Mouse (Mus musculus): ENCODE data around the gene Aox2. TPM values are rescaled to one million over a fixed set of nuclear protein-coding genes. Genes with fewer than 3 reads are reported as not detected.
"Not testable (repeated sequence)": the region's sequence is repeated elsewhere in the genome, so short reads cannot be mapped to it uniquely, and the experiment has no call there.

Gene Aox2
- polyA plus RNA-seq, 1 experiment from 2014 or later = 0.10 TPM

DNA sequence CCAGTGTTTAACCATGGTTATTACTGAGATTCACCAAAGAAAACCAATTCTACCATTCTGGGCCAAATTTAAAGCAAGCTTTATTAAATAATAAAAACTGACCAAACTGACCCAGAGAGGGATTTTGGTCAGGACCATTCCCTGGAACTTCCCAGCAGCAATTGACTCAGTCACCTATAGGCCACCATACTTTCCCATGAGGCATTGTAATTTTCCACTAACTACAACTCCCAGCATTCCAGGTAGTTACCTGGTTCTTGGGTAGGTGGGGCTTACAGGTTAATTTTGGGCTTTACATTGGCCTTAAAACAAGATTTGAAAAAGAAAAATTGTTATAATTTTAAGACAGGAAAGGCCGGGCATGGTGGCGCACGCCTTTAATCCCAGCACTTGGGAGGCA is 87.7 kb downstream of the Aox2 start:
- H3K9me3 ChIP-seq (ENCODE audit: control insufficient read depth, low read depth, low read length) = no peaks in the 10 kb centered on the region
- H3K4me1 ChIP-seq (ENCODE audit: control insufficient read depth, insufficient read depth, low read length) = no peaks in the 10 kb centered on the region
- H3K9ac ChIP-seq (replicated peaks; ENCODE audit: low read depth, low read length) = no peak overlapping the region
- WGBS = 98% methylated on average over 3 of the region's 3 CpGs
- no peak overlapping the region for H3K4me2 ChIP-seq (replicated peaks; ENCODE audit: low read depth, low read length)
- H3K27ac ChIP-seq (ENCODE audit: low read length) = no peak overlapping the region
- H3K4me3 ChIP-seq (ENCODE audit: low read depth, low read length) = no peak overlapping the region
- H3K27me3 ChIP-seq (ENCODE audit: control insufficient read depth, insufficient read depth, low read length) = no peaks in the 10 kb centered on the region
- no peak for ATAC-seq (ENCODE audit: insufficient number of reproducible peaks, insufficient read depth, low FRiP score, low read depth)
- no peaks in the 10 kb centered on the region for H3K36me3 ChIP-seq (ENCODE audit: control insufficient read depth, insufficient read depth, low read length)

DNA sequence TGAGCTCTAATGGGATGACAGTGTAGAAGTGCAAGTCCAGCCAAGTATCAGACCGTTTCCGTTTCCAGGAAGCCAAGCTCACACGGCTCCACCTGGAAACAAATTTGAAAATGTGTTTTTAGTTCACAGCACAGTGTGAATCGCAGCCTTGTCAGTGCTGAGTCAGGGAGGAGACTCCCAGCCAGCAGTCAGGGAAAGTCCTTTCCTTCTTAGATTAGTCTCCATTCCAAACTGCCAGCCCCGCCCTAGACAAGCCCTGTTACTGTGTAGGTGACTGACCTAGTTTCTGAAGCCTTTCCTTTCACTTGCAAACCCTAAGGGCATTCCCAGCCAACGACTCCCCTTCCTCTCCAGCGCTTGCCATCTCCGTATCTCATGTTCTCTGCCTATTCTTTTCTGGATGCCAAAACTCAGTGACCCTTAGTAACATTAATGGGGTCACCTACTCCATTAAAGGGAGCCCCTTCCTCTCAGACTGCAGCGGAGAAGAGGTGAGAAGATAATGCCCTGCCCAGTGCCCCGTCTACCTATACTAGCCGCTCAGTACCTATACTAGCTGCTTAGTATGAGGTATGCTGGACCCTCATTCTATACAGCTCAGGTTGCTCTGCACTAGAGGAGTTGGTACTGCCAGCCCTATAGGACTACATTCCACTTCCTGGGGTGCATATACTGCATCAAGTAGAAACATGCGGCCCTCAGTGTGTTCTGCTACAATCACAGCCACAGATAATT is 88.8 kb downstream of the Aox2 start:
- Histone ChIP-seq H3K4me2 (replicated peaks; ENCODE audit: low read depth, low read length) (no peak overlapping the region), H3K27ac (ENCODE audit: low read length) (no peak overlapping the region), H3K9me3 (ENCODE audit: control insufficient read depth, low read depth, low read length) (no peaks in the 10 kb centered on the region), H3K4me3 (ENCODE audit: low read depth, low read length) (no peak overlapping the region), H3K36me3 (ENCODE audit: control insufficient read depth, insufficient read depth, low read length) (no peaks in the 10 kb centered on the region), H3K27me3 (ENCODE audit: control insufficient read depth, insufficient read depth, low read length) (no peaks in the 10 kb centered on the region), H3K9ac (replicated peaks; ENCODE audit: low read depth, low read length) (no peak overlapping the region), H3K4me1 (ENCODE audit: control insufficient read depth, insufficient read depth, low read length) (no peaks in the 10 kb centered on the region)
- WGBS = 84% methylated on average over 12 of the region's 12 CpGs
- ATAC-seq (ENCODE audit: insufficient number of reproducible peaks, insufficient read depth, low FRiP score, low read depth) = peak; percentile 71; the same call in 1 of the 2 replicates

DNA sequence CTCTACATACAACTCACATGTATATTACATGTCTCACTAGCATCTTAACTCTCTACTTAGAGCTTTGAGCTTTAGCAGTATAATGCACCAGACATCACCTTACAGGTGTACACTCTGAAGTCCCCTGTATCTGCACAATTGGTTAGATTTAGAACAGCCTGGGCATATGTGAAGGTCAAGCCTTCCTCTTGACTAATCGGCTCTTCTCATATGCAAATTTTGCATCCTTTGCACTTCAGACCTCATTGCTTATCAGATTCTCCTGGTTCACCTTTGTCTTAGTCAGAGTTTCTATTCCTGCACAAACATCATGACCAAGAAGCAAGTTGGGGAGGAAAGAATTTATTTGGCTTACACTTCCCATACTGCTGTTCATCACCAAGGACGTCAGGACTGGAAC is 91.6 kb downstream of the Aox2 start:
- H3K27me3 ChIP-seq (ENCODE audit: control insufficient read depth, insufficient read depth, low read length) = no peaks in the 10 kb centered on the region
- H3K9ac ChIP-seq (replicated peaks; ENCODE audit: low read depth, low read length) = no peak overlapping the region
- H3K9me3 ChIP-seq (ENCODE audit: control insufficient read depth, low read depth, low read length) = no peaks in the 10 kb centered on the region
- H3K4me1 ChIP-seq (ENCODE audit: control insufficient read depth, insufficient read depth, low read length) = no peaks in the 10 kb centered on the region
- no peaks in the 10 kb centered on the region for H3K36me3 ChIP-seq (ENCODE audit: control insufficient read depth, insufficient read depth, low read length)
- ATAC-seq (ENCODE audit: insufficient number of reproducible peaks, insufficient read depth, low FRiP score, low read depth) = no peak
- 75% methylated on average over 2 of the region's 2 CpGs for WGBS
- no peak overlapping the region for H3K4me2 ChIP-seq (replicated peaks; ENCODE audit: low read depth, low read length)
- no peak overlapping the region for H3K27ac ChIP-seq (ENCODE audit: low read length)
- no peak overlapping the region for H3K4me3 ChIP-seq (ENCODE audit: low read depth, low read length)

DNA sequence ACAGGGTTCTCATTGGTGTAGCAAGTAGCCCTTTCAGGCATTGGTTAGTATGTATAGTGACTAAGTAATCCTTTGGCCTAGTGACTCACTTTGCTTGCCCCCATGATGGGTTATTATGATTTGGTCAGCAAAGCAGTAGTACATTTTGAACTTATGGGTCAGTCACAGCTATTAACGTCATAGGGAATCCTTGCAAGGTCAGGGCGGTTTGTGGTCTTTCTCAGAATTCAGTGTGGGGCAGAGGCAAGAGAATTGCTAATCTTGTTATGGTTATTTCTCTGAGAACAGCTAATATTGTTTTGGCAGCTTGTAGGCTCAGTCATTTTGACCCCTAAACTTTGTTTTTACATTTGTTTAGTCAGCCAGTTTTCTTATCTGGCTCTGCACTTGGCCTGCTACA is 96.1 kb downstream of the Aox2 start:
- H3K27me3 ChIP-seq (ENCODE audit: control insufficient read depth, insufficient read depth, low read length); H3K4me2 ChIP-seq (replicated peaks; ENCODE audit: low read depth, low read length); ATAC-seq (ENCODE audit: insufficient number of reproducible peaks, insufficient read depth, low FRiP score, low read depth); H3K9ac ChIP-seq (replicated peaks; ENCODE audit: low read depth, low read length); H3K27ac ChIP-seq (ENCODE audit: low read length); H3K4me3 ChIP-seq (ENCODE audit: low read depth, low read length); H3K4me1 ChIP-seq (ENCODE audit: control insufficient read depth, insufficient read depth, low read length); H3K36me3 ChIP-seq (ENCODE audit: control insufficient read depth, insufficient read depth, low read length); H3K9me3 ChIP-seq (ENCODE audit: control insufficient read depth, low read depth, low read length): not testable (repeated sequence)
- 71% methylated on average over 2 of the region's 2 CpGs for WGBS

DNA sequence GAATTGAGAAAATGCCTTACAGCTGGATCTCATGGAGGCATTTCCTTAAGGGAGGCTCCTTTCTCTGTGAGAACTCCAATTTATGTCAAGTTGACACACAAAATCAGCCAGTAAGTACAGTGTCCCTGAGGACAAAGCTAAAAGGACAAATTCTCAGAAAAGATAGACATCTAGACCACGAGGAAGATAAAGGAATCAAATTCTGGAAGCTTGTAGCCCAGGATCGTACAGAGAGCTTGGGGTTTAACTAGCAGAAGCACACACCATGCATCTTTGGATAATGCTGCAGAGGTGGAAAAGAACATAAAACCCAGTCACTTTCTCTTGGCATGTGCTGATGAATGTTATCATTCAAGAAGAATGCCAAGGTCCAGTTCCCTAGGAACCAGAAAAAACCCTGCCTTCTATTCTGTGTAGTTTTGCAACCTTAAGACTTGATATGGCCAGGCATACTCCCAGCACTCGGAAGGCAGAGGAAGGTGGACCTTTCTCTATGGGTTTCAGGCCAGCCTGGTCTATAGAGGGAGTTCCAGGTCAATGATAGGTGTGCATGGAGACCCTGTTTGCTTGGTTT is 97.5 kb downstream of the Aox2 start:
- 78% methylated on average over 3 of the region's 3 CpGs for WGBS
- no peaks in the 10 kb centered on the region for H3K27me3 ChIP-seq (ENCODE audit: control insufficient read depth, insufficient read depth, low read length)
- no peaks in the 10 kb centered on the region for H3K36me3 ChIP-seq (ENCODE audit: control insufficient read depth, insufficient read depth, low read length)
- ATAC-seq (ENCODE audit: insufficient number of reproducible peaks, insufficient read depth, low FRiP score, low read depth) = no peak
- no peaks in the 10 kb centered on the region for H3K4me1 ChIP-seq (ENCODE audit: control insufficient read depth, insufficient read depth, low read length)
- H3K27ac ChIP-seq (ENCODE audit: low read length) = no peak overlapping the region
- no peak overlapping the region for H3K9ac ChIP-seq (replicated peaks; ENCODE audit: low read depth, low read length)
- no peak overlapping the region for H3K4me2 ChIP-seq (replicated peaks; ENCODE audit: low read depth, low read length)
- H3K9me3 ChIP-seq (ENCODE audit: control insufficient read depth, low read depth, low read length) = no peaks in the 10 kb centered on the region
- no peak overlapping the region for H3K4me3 ChIP-seq (ENCODE audit: low read depth, low read length)

DNA sequence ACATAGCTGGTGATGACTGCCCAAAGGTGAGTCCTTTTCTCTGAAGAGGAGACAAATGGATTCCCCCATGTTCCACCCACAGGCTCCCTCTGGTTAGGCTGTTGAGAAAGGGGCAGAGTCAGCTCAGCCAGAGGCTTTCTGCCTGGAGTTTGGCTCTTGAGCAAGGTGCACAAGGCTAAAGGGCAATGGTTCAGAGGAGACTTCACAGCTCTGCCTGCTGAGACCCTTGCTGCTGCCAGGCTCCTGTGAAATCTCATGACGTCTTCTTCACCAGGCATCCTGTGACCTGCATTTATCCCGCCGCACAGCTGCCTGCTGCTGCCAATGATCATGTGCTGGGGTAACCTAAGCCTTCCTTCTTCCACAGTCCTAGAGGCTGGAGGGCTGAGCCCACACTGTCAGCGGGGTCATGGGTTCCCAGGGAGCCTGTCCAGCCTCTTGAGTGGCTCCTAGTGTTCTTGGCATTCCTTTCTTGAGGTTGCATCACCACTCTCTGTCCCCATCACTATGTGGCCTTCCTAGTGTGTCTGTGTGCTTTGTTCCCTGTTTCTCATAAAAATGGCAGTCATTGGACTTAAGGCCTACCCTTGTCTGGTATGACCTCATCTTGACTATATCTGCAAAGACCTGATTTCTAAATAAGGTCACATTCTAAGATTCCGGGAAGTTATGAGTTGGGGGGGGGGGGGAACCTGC is 104.6 kb downstream of the Aox2 start:
- no peaks in the 10 kb centered on the region for H3K9me3 ChIP-seq (ENCODE audit: control insufficient read depth, low read depth, low read length)
- no peak overlapping the region for H3K4me2 ChIP-seq (replicated peaks; ENCODE audit: low read depth, low read length)
- no peak overlapping the region for H3K27ac ChIP-seq (ENCODE audit: low read length)
- no peaks in the 10 kb centered on the region for H3K4me1 ChIP-seq (ENCODE audit: control insufficient read depth, insufficient read depth, low read length)
- H3K36me3 ChIP-seq (ENCODE audit: control insufficient read depth, insufficient read depth, low read length) = no peaks in the 10 kb centered on the region
- H3K27me3 ChIP-seq (ENCODE audit: control insufficient read depth, insufficient read depth, low read length) = no peaks in the 10 kb centered on the region
- WGBS = 73% methylated on average over 5 of the region's 5 CpGs
- no peak overlapping the region for H3K9ac ChIP-seq (replicated peaks; ENCODE audit: low read depth, low read length)
- no peak overlapping the region for H3K4me3 ChIP-seq (ENCODE audit: low read depth, low read length)
- no peak for ATAC-seq (ENCODE audit: insufficient number of reproducible peaks, insufficient read depth, low FRiP score, low read depth)

DNA sequence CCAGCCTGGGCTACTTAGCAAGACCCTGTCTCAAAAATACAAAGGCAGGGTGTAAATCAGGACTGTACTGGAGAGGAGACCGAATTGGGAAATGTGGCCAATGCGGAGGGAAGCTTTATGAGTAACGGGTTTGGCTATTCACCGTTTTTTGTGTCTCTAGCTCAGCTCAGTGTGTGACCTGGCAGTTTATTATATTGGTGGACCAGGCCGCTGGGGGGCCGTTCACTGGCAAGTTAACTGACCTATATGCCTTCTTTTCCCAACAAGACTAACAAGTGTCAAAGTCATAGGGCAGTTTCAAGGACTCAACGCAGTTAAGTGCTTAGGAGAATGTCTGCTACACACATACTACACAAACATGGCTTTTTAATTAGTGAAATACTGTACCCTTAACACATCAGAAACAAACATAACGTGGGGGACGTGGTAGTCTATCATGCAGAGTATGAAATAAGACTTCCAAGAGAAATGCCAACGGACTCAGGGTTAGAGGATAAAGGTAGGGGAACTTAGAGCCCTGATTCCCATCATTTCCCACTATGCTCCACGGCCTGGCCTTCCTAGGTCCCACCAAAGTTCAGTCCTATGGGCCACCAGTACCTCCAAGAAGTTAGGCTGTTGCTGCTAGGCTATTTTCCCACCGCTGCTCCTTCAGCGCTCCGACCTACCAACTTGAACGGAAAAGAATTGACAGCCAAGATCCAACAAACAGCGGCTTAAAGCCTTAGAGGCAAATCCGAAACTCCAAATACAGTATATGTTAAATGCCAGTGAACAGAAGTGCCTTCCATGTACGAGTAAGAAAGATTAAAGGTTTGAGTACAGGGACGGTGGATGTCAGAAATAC is 113.5 kb downstream of the Aox2 start:
- H3K27ac ChIP-seq (ENCODE audit: low read length) = peak overlapping the region; percentile 99
- 41% methylated on average over 19 of the region's 19 CpGs for WGBS
- H3K4me3 ChIP-seq (ENCODE audit: low read depth, low read length) = peak overlapping the region; percentile 89
- H3K9ac ChIP-seq (replicated peaks; ENCODE audit: low read depth, low read length) = peak overlapping the region; percentile 98
- H3K4me2 ChIP-seq (replicated peaks; ENCODE audit: low read depth, low read length) = peak overlapping the region; percentile 78
- H3K9me3 ChIP-seq (ENCODE audit: control insufficient read depth, low read depth, low read length) = no peaks in the 10 kb centered on the region
- no peaks in the 10 kb centered on the region for H3K27me3 ChIP-seq (ENCODE audit: control insufficient read depth, insufficient read depth, low read length)
- no peak for ATAC-seq (ENCODE audit: insufficient number of reproducible peaks, insufficient read depth, low FRiP score, low read depth)
- H3K4me1 ChIP-seq (ENCODE audit: control insufficient read depth, insufficient read depth, low read length) = peaks cover 16% of the 10 kb centered on the region
- peaks cover 18% of the 10 kb centered on the region for H3K36me3 ChIP-seq (ENCODE audit: control insufficient read depth, insufficient read depth, low read length)

DNA sequence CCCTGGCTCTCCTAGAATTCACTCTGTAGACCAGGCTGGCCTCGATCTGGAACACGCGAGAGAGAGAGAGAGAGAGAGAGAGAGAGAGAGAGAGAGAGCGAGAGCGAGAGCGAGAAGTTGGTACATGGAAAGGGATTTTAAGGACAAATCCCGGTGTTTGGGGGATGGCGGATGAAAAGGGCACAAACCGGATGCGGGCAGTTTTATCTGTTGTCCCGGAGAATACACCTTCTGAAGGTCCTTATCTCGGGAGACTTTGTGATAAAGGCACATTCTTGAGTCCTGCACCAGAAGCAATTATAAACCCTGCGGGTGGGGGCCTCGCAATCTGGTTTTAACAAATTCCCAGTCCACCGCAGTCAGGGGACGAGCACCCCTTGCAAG is 114.1 kb downstream of the Aox2 start:
- under 1% methylated on average over 16 of the region's 16 CpGs for WGBS
- Histone ChIP-seq H3K27ac (ENCODE audit: low read length) (peak overlapping the region; percentile 99), H3K9me3 (ENCODE audit: control insufficient read depth, low read depth, low read length) (no peaks in the 10 kb centered on the region), H3K9ac (replicated peaks; ENCODE audit: low read depth, low read length) (peak overlapping the region; percentile 98), H3K4me2 (replicated peaks; ENCODE audit: low read depth, low read length) (peak overlapping the region; percentile 78), H3K4me3 (ENCODE audit: low read depth, low read length) (peak overlapping the region; percentile 89), H3K27me3 (ENCODE audit: control insufficient read depth, insufficient read depth, low read length) (no peaks in the 10 kb centered on the region), H3K4me1 (ENCODE audit: control insufficient read depth, insufficient read depth, low read length) (peaks cover 16% of the 10 kb centered on the region), H3K36me3 (ENCODE audit: control insufficient read depth, insufficient read depth, low read length) (peaks cover 25% of the 10 kb centered on the region)
- ATAC-seq (ENCODE audit: insufficient number of reproducible peaks, insufficient read depth, low FRiP score, low read depth) = peak; percentile 1; the same call in 1 of the 2 replicates
